Mouse (Mus musculus): Measurements from ENCODE around the gene Fam98b. TPM values are rescaled to one million over a fixed set of nuclear protein-coding genes. Genes with fewer than 3 reads are reported as not detected.

Fam98b gene
- polyA plus RNA-seq (2015; fragmentation: Nextera tagmentation; extraction: Ambion mirVana), result 10.0 and 10.6 TPM in 2 replicates

GRCm38 (mm10) chr2:117249255-117250000 is at the start of gene Fam98b:
Fam98b (plus strand) TSS chr2:117249739.
- peak within 1 kb of the TSS; percentile 78 for H3K4me2 ChIP-seq
- peak within 1 kb of the TSS; percentile 93 for H3K9ac ChIP-seq
- no peaks in the 10 kb centered on the region for H3K36me3 ChIP-seq
- peak within 1 kb of the TSS; percentile 85 for H3K27ac ChIP-seq
- H3K4me1 ChIP-seq, result peaks cover 13% of the 10 kb centered on the region
- ATAC-seq (ENCODE audit: borderline replicate concordance, extremely low read depth, low FRiP score, low TSS enrichment), result peak; percentile 91
- H3K9me3 ChIP-seq, result no peaks in the 10 kb centered on the region
- no peaks in the 10 kb centered on the region for H3K27me3 ChIP-seq
- peak within 1 kb of the TSS; percentile 79 for H3K4me3 ChIP-seq
- under 1% methylated on average over 33 of the region's 33 CpGs for WGBS

DNA sequence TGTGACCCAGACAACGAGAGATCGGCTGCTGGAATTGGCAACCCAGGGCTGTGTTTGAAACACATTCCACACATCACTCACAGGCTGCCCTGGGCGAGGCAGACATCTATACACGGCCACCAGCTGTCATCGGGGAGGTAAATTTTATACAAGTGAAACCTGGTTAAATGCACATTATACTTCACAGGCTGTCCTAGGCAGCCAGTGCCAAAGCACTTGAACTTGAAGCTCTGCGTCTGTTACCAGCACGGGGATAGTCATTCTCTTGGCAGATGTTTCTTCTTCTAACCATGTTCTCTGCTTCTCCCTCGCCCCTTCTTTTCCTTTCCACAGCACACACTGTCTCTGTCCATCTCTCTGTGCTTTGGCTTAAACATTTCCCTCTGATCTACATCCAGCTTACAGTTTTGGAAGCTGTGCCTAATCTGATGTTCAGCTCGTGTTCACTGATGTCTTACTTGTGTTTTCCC is 48.6 kb upstream of the Fam98b start:
- Histone ChIP-seq H3K4me3 (no peak overlapping the region), H3K27ac (peak overlapping the region; percentile 48), H3K9me3 (no peaks in the 10 kb centered on the region), H3K4me2 (no peak overlapping the region), H3K9ac (no peak overlapping the region), H3K27me3 (no peaks in the 10 kb centered on the region), H3K4me1 (peaks cover 26% of the 10 kb centered on the region), H3K36me3 (no peaks in the 10 kb centered on the region)
- peak; percentile 86 for ATAC-seq (ENCODE audit: borderline replicate concordance, extremely low read depth, low FRiP score, low TSS enrichment)
- WGBS, result 30% methylated on average over 9 of the region's 9 CpGs

- Histone ChIP-seq H3K4me1 (peaks cover 26% of the 10 kb centered on the region), H3K9ac (no peak overlapping the region), H3K36me3 (no peaks in the 10 kb centered on the region), H3K27ac (peak overlapping the region; percentile 58), H3K9me3 (no peaks in the 10 kb centered on the region), H3K4me3 (no peak overlapping the region), H3K27me3 (no peaks in the 10 kb centered on the region), H3K4me2 (no peak overlapping the region)
- peak; percentile 28; the same call in 1 of the 2 replicates for ATAC-seq (ENCODE audit: borderline replicate concordance, extremely low read depth, low FRiP score, low TSS enrichment)
- 28% methylated on average over 5 of the region's 5 CpGs for WGBS
Observed at GRCm38 (mm10) chr2:117203350-117203749, 46.2 kb upstream of the Fam98b start.

DNA sequence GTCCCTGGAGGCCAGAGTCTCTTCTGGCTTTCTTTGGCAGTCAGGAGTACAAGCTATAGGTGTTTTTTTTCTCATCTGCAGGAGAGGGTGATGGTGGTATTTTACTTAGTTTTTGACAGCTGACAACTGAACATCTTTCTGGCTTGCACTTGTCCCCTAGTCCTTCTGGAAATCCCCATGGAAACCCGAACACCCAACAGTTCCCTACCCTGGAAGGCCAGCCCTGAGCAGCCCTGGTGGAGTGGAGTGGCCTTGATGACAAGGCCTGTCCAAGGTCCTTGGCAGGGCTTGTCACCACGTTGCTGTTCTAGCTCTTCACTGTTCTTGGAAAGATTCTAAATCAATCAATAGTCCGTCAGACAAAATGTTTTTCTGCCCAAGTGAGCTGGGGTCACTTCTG is 45.0 kb upstream of the Fam98b start:
- peaks cover 26% of the 10 kb centered on the region for H3K4me1 ChIP-seq
- no peak overlapping the region for H3K4me3 ChIP-seq
- no peak overlapping the region for H3K9ac ChIP-seq
- no peak overlapping the region for H3K4me2 ChIP-seq
- ATAC-seq (ENCODE audit: borderline replicate concordance, extremely low read depth, low FRiP score, low TSS enrichment), result no peak
- no peaks in the 10 kb centered on the region for H3K36me3 ChIP-seq
- no peaks in the 10 kb centered on the region for H3K27me3 ChIP-seq
- WGBS, result 56% methylated on average over 3 of the region's 3 CpGs
- H3K27ac ChIP-seq, result peak overlapping the region; percentile 31; the same call in 1 of the 2 replicates
- no peaks in the 10 kb centered on the region for H3K9me3 ChIP-seq

GRCm38 (mm10) chr2:117205066-117205465 is 44.5 kb upstream of the Fam98b start:
- Histone ChIP-seq H3K4me1 (peaks cover 22% of the 10 kb centered on the region), H3K4me2 (no peak overlapping the region), H3K9me3 (no peaks in the 10 kb centered on the region), H3K36me3 (no peaks in the 10 kb centered on the region), H3K4me3 (no peak overlapping the region), H3K27me3 (no peaks in the 10 kb centered on the region), H3K27ac (no peak overlapping the region), H3K9ac (no peak overlapping the region)
- WGBS, result 74% methylated on average over 6 of the region's 6 CpGs
- ATAC-seq (ENCODE audit: borderline replicate concordance, extremely low read depth, low FRiP score, low TSS enrichment), result no peak

- ATAC-seq (ENCODE audit: borderline replicate concordance, extremely low read depth, low FRiP score, low TSS enrichment), result peak; percentile 98
- Histone ChIP-seq H3K4me2 (peak overlapping the region; percentile 43), H3K4me3 (no peak overlapping the region), H3K27me3 (no peaks in the 10 kb centered on the region), H3K27ac (peak overlapping the region; percentile 37; the same call in 1 of the 2 replicates), H3K9me3 (no peaks in the 10 kb centered on the region), H3K4me1 (peaks cover 10% of the 10 kb centered on the region), H3K9ac (no peak overlapping the region), H3K36me3 (no peaks in the 10 kb centered on the region)
- 3% methylated on average over 6 of the region's 6 CpGs for WGBS
Observed at GRCm38 (mm10) chr2:117210416-117211085, 39.0 kb upstream of the Fam98b start.

GRCm38 (mm10) chr2:117216152-117216551 is 33.4 kb upstream of the Fam98b start:
- no peaks in the 10 kb centered on the region for H3K9me3 ChIP-seq
- WGBS, result 53% methylated on average over 2 of the region's 2 CpGs

GRCm38 (mm10) chr2:117217695-117218216 is 31.8 kb upstream of the Fam98b start:
- no peaks in the 10 kb centered on the region for H3K9me3 ChIP-seq
- no peak overlapping the region for H3K9ac ChIP-seq
- H3K4me2 ChIP-seq, result peak overlapping the region; percentile 30
- peak; percentile 52; the same call in 1 of the 2 replicates for ATAC-seq (ENCODE audit: borderline replicate concordance, extremely low read depth, low FRiP score, low TSS enrichment)
- no peaks in the 10 kb centered on the region for H3K27me3 ChIP-seq
- no peaks in the 10 kb centered on the region for H3K36me3 ChIP-seq
- no peak overlapping the region for H3K4me3 ChIP-seq
- H3K27ac ChIP-seq, result 0 out of 2 replicates have a peak overlapping the region, but pooled peaks have one; percentile 37
- 17% methylated on average over 14 of the region's 15 CpGs for WGBS
- no peaks in the 10 kb centered on the region for H3K4me1 ChIP-seq

More at GRCm38 (mm10) chr2:117216152-117216551, 33.4 kb upstream of the Fam98b start:
- Histone ChIP-seq H3K4me1 (no peaks in the 10 kb centered on the region), H3K36me3 (no peaks in the 10 kb centered on the region), H3K4me2 (no peak overlapping the region), H3K9ac (no peak overlapping the region), H3K27me3 (no peaks in the 10 kb centered on the region), H3K4me3 (no peak overlapping the region), H3K27ac (no peak overlapping the region)
- ATAC-seq (ENCODE audit: borderline replicate concordance, extremely low read depth, low FRiP score, low TSS enrichment), result no peak

GRCm38 (mm10) chr2:117219536-117219935 is 30.0 kb upstream of the Fam98b start:
- no peak for ATAC-seq (ENCODE audit: borderline replicate concordance, extremely low read depth, low FRiP score, low TSS enrichment)
- Histone ChIP-seq H3K27me3 (no peaks in the 10 kb centered on the region), H3K4me2 (no peak overlapping the region), H3K36me3 (no peaks in the 10 kb centered on the region), H3K9me3 (no peaks in the 10 kb centered on the region), H3K9ac (no peak overlapping the region), H3K27ac (no peak overlapping the region), H3K4me1 (no peaks in the 10 kb centered on the region), H3K4me3 (no peak overlapping the region)
- 92% methylated on average over 4 of the region's 4 CpGs for WGBS

DNA sequence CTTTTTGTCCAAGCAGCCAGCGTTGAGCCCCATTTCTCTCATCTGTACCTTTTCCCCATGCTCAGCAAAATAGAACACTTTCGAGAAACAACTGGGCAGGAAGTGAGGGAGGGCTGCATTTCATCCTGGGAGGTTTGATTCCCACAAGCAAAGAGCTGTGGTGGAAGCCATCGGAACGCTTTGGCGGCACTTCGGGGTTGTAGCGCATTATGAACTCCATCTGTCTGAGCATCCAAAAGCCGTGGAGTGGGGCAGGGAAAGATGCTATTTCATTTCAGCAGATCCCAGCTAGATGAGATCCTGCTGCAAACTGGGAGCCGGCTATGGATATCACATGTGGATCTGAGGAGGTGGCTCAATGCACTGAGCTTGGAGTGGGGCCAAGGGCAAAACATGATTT is 26.9 kb upstream of the Fam98b start:
- 67% methylated on average over 9 of the region's 9 CpGs for WGBS
- no peaks in the 10 kb centered on the region for H3K27me3 ChIP-seq
- no peak for ATAC-seq (ENCODE audit: borderline replicate concordance, extremely low read depth, low FRiP score, low TSS enrichment)
- H3K4me1 ChIP-seq, result no peaks in the 10 kb centered on the region
- no peak overlapping the region for H3K4me3 ChIP-seq
- H3K27ac ChIP-seq, result no peak overlapping the region
- H3K9me3 ChIP-seq, result no peaks in the 10 kb centered on the region
- H3K4me2 ChIP-seq, result no peak overlapping the region
- no peak overlapping the region for H3K9ac ChIP-seq
- H3K36me3 ChIP-seq, result no peaks in the 10 kb centered on the region

DNA sequence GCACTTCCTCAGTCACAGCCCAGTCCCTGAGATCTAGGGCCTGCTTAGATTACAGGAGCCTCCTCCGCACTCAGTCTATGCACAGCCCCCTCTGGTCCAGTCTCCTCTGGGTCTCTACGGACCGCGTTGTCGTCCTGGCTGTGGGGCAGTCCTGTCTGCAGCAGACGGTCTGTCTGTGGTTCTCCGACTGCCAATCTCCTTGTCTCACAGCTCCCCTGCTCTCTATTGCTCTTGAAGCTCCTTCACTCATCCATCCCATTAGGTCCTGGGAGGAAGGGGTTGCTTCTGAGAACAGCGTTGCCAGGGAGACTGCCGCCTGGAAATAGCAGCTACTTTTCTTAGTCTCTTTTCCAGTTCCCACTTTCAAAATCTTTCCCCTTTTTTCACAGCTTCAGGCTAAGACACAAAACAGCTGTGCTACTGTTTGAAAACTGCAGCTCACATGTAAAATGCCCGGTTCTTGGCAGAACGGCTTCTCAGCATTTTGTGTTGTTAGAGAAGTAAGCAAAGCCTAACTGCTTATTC is 20.9 kb upstream of the Fam98b start:
- peak; percentile 59; the same call in 1 of the 2 replicates for ATAC-seq (ENCODE audit: borderline replicate concordance, extremely low read depth, low FRiP score, low TSS enrichment)
- no peak overlapping the region for H3K27ac ChIP-seq
- 38% methylated on average over 11 of the region's 11 CpGs for WGBS
- no peaks in the 10 kb centered on the region for H3K36me3 ChIP-seq
- no peaks in the 10 kb centered on the region for H3K9me3 ChIP-seq
- no peak overlapping the region for H3K4me3 ChIP-seq
- H3K4me2 ChIP-seq, result 0 out of 2 replicates have a peak overlapping the region, but pooled peaks have one; percentile 1
- H3K9ac ChIP-seq, result no peak overlapping the region
- no peaks in the 10 kb centered on the region for H3K27me3 ChIP-seq
- 0 out of 2 replicates have a peak, but pooled peaks cover 7% of the 10 kb centered on the region for H3K4me1 ChIP-seq
